Mouse (Mus musculus): Measurements from ENCODE around the gene Gm10645.

GRCm38 (mm10) chr8:83155110-83155509, 10.9 kb downstream of the Gm10645 start:
- TF ChIP-seq POLR2A (IDR thresholded peaks at IDR 0.05; ENCODE audit: low read depth, low read length) (no peak), CTCF (conservative IDR thresholded peaks at IDR 0.05; ENCODE audit: insufficient read depth, insufficient read length, low read depth, low read length) (no peak)
